Mouse (Mus musculus): ENCODE measurements around the gene Glis3.

DNA sequence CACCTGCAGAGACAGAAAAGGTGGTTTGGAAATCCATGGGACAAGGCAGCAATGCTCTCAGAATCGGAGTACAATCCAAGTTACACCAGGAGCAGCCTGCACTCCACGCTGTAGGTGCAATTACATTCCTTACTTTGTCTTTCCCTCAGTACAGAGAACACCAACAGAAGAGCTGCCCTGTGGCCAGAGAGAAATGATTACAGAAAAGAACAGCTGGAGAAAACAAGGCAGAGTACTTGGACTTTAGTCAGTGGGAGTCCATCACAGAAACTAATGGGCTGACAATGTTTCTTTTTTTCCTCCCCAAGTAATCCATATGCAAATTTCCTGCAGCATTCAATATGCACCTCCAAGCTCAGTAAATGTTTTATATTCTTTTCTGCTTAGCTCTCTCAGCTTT lies 305.4 kb downstream of the Glis3 start:
- TF ChIP-seq EP300 (IDR thresholded peaks at IDR 0.05) (no peak), CTCF (IDR thresholded peaks at IDR 0.05) (no peak)
